Mouse (Mus musculus) liver, adult 2 months (tissue): Measurements from ENCODE around the gene Hist1h2bj. TPM values are rescaled to one million over a fixed set of nuclear protein-coding genes. Genes with fewer than 3 reads are reported as not detected.

Experiments
- DNase-seq: peaks from one replicate; pipeline ENCODE4 v3.0.0-alpha.2; 2011; ENCODE audit warnings: low read depth, low spot score; ENCODE audit errors: extremely low read depth
- H3K27ac ChIP-seq: fragments of 200-500 bp; replicated peaks from 2 replicates; pipeline ENCODE4 v1.5.1; 2012; ENCODE audit warnings: low read depth, mild to moderate bottlenecking, control low read depth, inconsistent platforms, low read length; ENCODE audit not compliant: insufficient read depth
- H3K27me3 ChIP-seq: fragments of 200-500 bp; 2 replicates; pipeline ENCODE4 v1.6.1; 2012; ENCODE audit warnings: mild to moderate bottlenecking, moderate library complexity, low read length, inconsistent platforms; ENCODE audit not compliant: control insufficient read depth, insufficient read depth
- H3K36me3 ChIP-seq: fragments of 200-500 bp; 2 replicates; pipeline ENCODE4 v1.6.1; 2012; ENCODE audit warnings: low read length, inconsistent platforms; ENCODE audit not compliant: control insufficient read depth, insufficient read depth
- H3K4me1 ChIP-seq: fragments of 200-500 bp; 2 replicates; pipeline ENCODE4 v1.6.1; 2011; ENCODE audit warnings: low read length; ENCODE audit not compliant: control insufficient read depth, insufficient read depth
- H3K4me3 ChIP-seq: fragments of 200-500 bp; 2 replicates; pipeline ENCODE4 v1.5.1; 2011; ENCODE audit warnings: low read depth, mild to moderate bottlenecking, control low read depth, low read length, moderate library complexity; ENCODE audit not compliant: insufficient read depth
- H3K79me2 ChIP-seq: fragments of 200-500 bp; 2 replicates; pipeline ENCODE4 v1.6.1; 2012; ENCODE audit warnings: inconsistent platforms, mild to moderate bottlenecking, low read length, moderate library complexity; ENCODE audit not compliant: control insufficient read depth, insufficient read depth
- H3K9ac ChIP-seq: fragments of 200-500 bp; 2 replicates; pipeline ENCODE4 v1.6.1; 2012; ENCODE audit warnings: low read depth, mild to moderate bottlenecking, control low read depth, inconsistent platforms, low read length
- CTCF ChIP-seq: fragments of 200-500 bp; IDR thresholded peaks from 2 replicates; pipeline ENCODE4 v1.5.1; 2011; ENCODE audit warnings: low read depth, low read length, control low read depth
- POLR2A ChIP-seq: fragments of 200-500 bp; IDR thresholded peaks from 2 replicates; pipeline ENCODE4 v1.6.1; 2011; ENCODE audit warnings: low read length, control low read depth; ENCODE audit not compliant: insufficient read depth; ENCODE audit errors: extremely low read depth
- WGBS: fragments of 180-500 bp; shearing (Covaris S2); methylation state at CpG from one replicate; pipeline ENCODE4 v1.1.7; 2018; 5-methylcytosine and 5-hydroxymethylcytosine counted together
- polyA plus RNA-seq: library from polyadenylated mRNA; depleted of rRNA; stranded (reverse); fragments of >200 nt; gene quantifications from 2 replicates; pipeline ENCODE4 v1.2.3, GENCODE M21; 2012
- total RNA-seq: library from RNA; depleted of rRNA; stranded (reverse); fragments of >200 nt; gene quantifications from 2 replicates; pipeline ENCODE4 v1.2.3, GENCODE M21; 2014

Hist1h2bj gene
- total and polyA plus RNA-seq, 2 experiments: 10.7 TPM; not detected in 1

- TF ChIP-seq POLR2A: no peak
- TF ChIP-seq CTCF: no peak
- no peaks in the 10 kb centered on the region for H3K27me3 ChIP-seq
- 0 out of 2 replicates have a peak overlapping the region, but pooled peaks have one; percentile 28 for H3K9ac ChIP-seq
- DNase-seq: peak; percentile 25
- peak overlapping the region; percentile 23; the same call in 1 of the 2 replicates for H3K4me3 ChIP-seq
- H3K4me1 ChIP-seq: peaks cover 10% of the 10 kb centered on the region; the same call in 1 of the 2 replicates
- H3K36me3 ChIP-seq: no peaks in the 10 kb centered on the region
- H3K79me2 ChIP-seq: no peaks in the 10 kb centered on the region
- H3K27ac ChIP-seq: no peak overlapping the region
- 12% methylated on average over 22 of the region's 23 CpGs for WGBS
Observed at GRCm38 (mm10) chr13:22036149-22036956, 6.7 kb upstream of the Hist1h2bj start.

- Histone ChIP-seq H3K79me2 (no peaks in the 10 kb centered on the region), H3K27me3 (no peaks in the 10 kb centered on the region), H3K36me3 (no peaks in the 10 kb centered on the region), H3K27ac (no peak overlapping the region), H3K4me1 (peaks cover 11% of the 10 kb centered on the region), H3K4me3 (no peak overlapping the region), H3K9ac (no peak overlapping the region)
- 81% methylated on average over 3 of the region's 3 CpGs for WGBS
- DNase-seq: no peak
- TF ChIP-seq CTCF: no peak
- no peak for TF ChIP-seq POLR2A
Observed at GRCm38 (mm10) chr13:22036986-22037385, 6.0 kb upstream of the Hist1h2bj start.

GRCm38 (mm10) chr13:22037415-22037814 is 5.6 kb upstream of the Hist1h2bj start:
- peaks cover 15% of the 10 kb centered on the region for H3K4me1 ChIP-seq
- no peaks in the 10 kb centered on the region for H3K36me3 ChIP-seq
- H3K4me3 ChIP-seq: no peak overlapping the region
- no peak overlapping the region for H3K27ac ChIP-seq
- H3K79me2 ChIP-seq: no peaks in the 10 kb centered on the region
- no peaks in the 10 kb centered on the region for H3K27me3 ChIP-seq
- TF ChIP-seq CTCF: no peak
- no peak for TF ChIP-seq POLR2A
- WGBS: 81% methylated on average over 2 of the region's 2 CpGs
- no peak for DNase-seq
- H3K9ac ChIP-seq: no peak overlapping the region

- TF ChIP-seq CTCF: no peak
- no peak for TF ChIP-seq POLR2A
- Histone ChIP-seq H3K4me3 (no peak overlapping the region), H3K27ac (no peak overlapping the region), H3K27me3 (no peaks in the 10 kb centered on the region), H3K4me1 (peaks cover 13% of the 10 kb centered on the region), H3K36me3 (no peaks in the 10 kb centered on the region), H3K79me2 (no peaks in the 10 kb centered on the region), H3K9ac (no peak overlapping the region)
- WGBS: 82% methylated on average over 5 of the region's 5 CpGs
- no peak for DNase-seq
Observed at GRCm38 (mm10) chr13:22039364-22039763, 3.6 kb upstream of the Hist1h2bj start.

GRCm38 (mm10) chr13:22039951-22040463 is 3.0 kb upstream of the Hist1h2bj start:
- Histone ChIP-seq H3K27ac (no peak overlapping the region), H3K9ac (no peak overlapping the region), H3K27me3 (no peaks in the 10 kb centered on the region), H3K79me2 (no peaks in the 10 kb centered on the region), H3K36me3 (no peaks in the 10 kb centered on the region), H3K4me1 (peaks cover 15% of the 10 kb centered on the region), H3K4me3 (no peak overlapping the region)
- TF ChIP-seq POLR2A (no peak), CTCF (no peak)
- WGBS: 12% methylated on average over 2 of the region's 2 CpGs
- peak; percentile 25 for DNase-seq

GRCm38 (mm10) chr13:22040464-22041141 is 2.4 kb upstream of the Hist1h2bj start:
- H3K4me1 ChIP-seq: peaks cover 15% of the 10 kb centered on the region
- 5% methylated on average over 24 of the region's 24 CpGs for WGBS
- peak; percentile 49 for DNase-seq

More at GRCm38 (mm10) chr13:22040464-22041141, 2.4 kb upstream of the Hist1h2bj start:
- TF ChIP-seq CTCF (no peak), POLR2A (no peak)
- H3K27ac ChIP-seq: no peak overlapping the region; the same call in 1 of the 2 replicates
- H3K9ac ChIP-seq: peak overlapping the region; percentile 0
- H3K36me3 ChIP-seq: no peaks in the 10 kb centered on the region
- peak overlapping the region; percentile 61 for H3K4me3 ChIP-seq
- H3K27me3 ChIP-seq: no peaks in the 10 kb centered on the region
- no peaks in the 10 kb centered on the region for H3K79me2 ChIP-seq
